Mouse (Mus musculus) CH12.LX (cell line): ENCODE measurements around the gene Plbd2. TPM values are rescaled to one million over a fixed set of nuclear protein-coding genes. Genes with fewer than 3 reads are reported as not detected.

ENCODE experiments used
- DNase-seq: peaks from one replicate; pipeline ENCODE4 v3.0.0-alpha.2; 2013; ENCODE audit errors: extremely low read depth
- H3K27ac ChIP-seq: 2 replicates; pipeline ENCODE4 v1.5.1; 2012; ENCODE audit warnings: low read depth, mild to moderate bottlenecking, control low read depth, moderate library complexity; ENCODE audit not compliant: insufficient read depth
- H3K27me3 ChIP-seq: replicated peaks from 2 replicates; pipeline ENCODE3; 2012; ENCODE audit warnings: inconsistent platforms
- H3K36me3 ChIP-seq, 2 experiments: replicated peaks in 1 of 2; 2 replicates each; pipeline versions ENCODE3 to v1.6.1; 2012; ENCODE audit warnings: inconsistent platforms in 1 of 2, low read length in 1 of 2, mild to moderate bottlenecking in 1 of 2, mixed read lengths in 1 of 2, moderate library complexity in 1 of 2; ENCODE audit not compliant: control insufficient read depth in 1 of 2, insufficient read depth in 1 of 2
- H3K4me1 ChIP-seq, 2 experiments: 2 replicates each; pipeline ENCODE4 v1.6.1; 2012; ENCODE audit warnings: inconsistent platforms in 1 of 2, moderate library complexity in 1 of 2; ENCODE audit not compliant: insufficient read depth in 2 of 2, control insufficient read depth in 1 of 2
- H3K4me2 ChIP-seq: 2 replicates; pipeline ENCODE4 v1.6.1; 2012; ENCODE audit warnings: low read depth, mild to moderate bottlenecking, control low read depth; ENCODE audit not compliant: poor library complexity, insufficient read depth, severe bottlenecking
- H3K4me3 ChIP-seq, 3 experiments: fragments of 150-350 bp in 1 of 3; sonication (generic) in 1 of 3; replicated peaks in 1 of 3; 2 replicates each; pipeline versions ENCODE3 to v1.5.1; 2011 to 2012; ENCODE audit warnings: low read depth in 2 of 3, low read length in 2 of 3, mild to moderate bottlenecking in 2 of 3, moderate library complexity in 2 of 3, control low read depth in 1 of 3, improper control_type of control experiment in 1 of 3, inconsistent platforms in 1 of 3, mixed read lengths in 1 of 3; ENCODE audit not compliant: poor library complexity in 1 of 3
- H3K79me2 ChIP-seq: replicated peaks from 2 replicates; pipeline ENCODE4 v1.6.1; 2012; ENCODE audit warnings: mild to moderate bottlenecking, moderate library complexity; ENCODE audit not compliant: control insufficient read depth, poor library complexity, insufficient read depth, severe bottlenecking; ENCODE audit errors: extremely low read depth
- H3K9ac ChIP-seq: 2 replicates; pipeline ENCODE4 v1.6.1; 2012; ENCODE audit warnings: low read depth, mild to moderate bottlenecking, control low read depth, moderate library complexity; ENCODE audit not compliant: insufficient read depth
- H3K9me3 ChIP-seq: replicated peaks from 2 replicates; pipeline ENCODE3; 2012; ENCODE audit warnings: low read length, inconsistent platforms, mixed read lengths
- BHLHE40 ChIP-seq: IDR thresholded peaks from 2 replicates; pipeline ENCODE4 v1.6.1; 2011; ENCODE audit warnings: mild to moderate bottlenecking, low read depth, low read length, improper control_type of control experiment
- CHD1 ChIP-seq: IDR thresholded peaks from 2 replicates; pipeline ENCODE4 v1.6.1; 2012; ENCODE audit warnings: low read depth, low read length, improper control_type of control experiment, inconsistent platforms
- ETS1 ChIP-seq: conservative IDR thresholded peaks from 2 replicates; pipeline ENCODE4 v1.6.1; 2012; ENCODE audit warnings: low read depth, mild to moderate bottlenecking, inconsistent platforms, low read length, improper control_type of control experiment, moderate library complexity
- HCFC1 ChIP-seq: IDR thresholded peaks from 2 replicates; pipeline ENCODE4 v1.6.1; 2012; ENCODE audit warnings: low read depth, mild to moderate bottlenecking, inconsistent platforms, low read length, improper control_type of control experiment
- JUN ChIP-seq: IDR thresholded peaks from 2 replicates; pipeline ENCODE4 v1.6.1; 2011; ENCODE audit warnings: low read depth, mild to moderate bottlenecking, low read length, improper control_type of control experiment, moderate library complexity; ENCODE audit not compliant: insufficient read depth
- JUND ChIP-seq: conservative IDR thresholded peaks from 2 replicates; pipeline ENCODE4 v1.6.1; 2011; ENCODE audit warnings: low read depth, low read length, improper control_type of control experiment
- MAFK ChIP-seq: IDR thresholded peaks from 2 replicates; pipeline ENCODE4 v1.6.1; 2011; ENCODE audit warnings: low read length, improper control_type of control experiment; ENCODE audit not compliant: insufficient replicate concordance
- MAZ ChIP-seq: IDR thresholded peaks from 2 replicates; pipeline ENCODE4 v1.6.1; 2012; ENCODE audit warnings: low read depth, mild to moderate bottlenecking, inconsistent platforms, low read length, improper control_type of control experiment, moderate library complexity
- MEF2A ChIP-seq: IDR thresholded peaks from 2 replicates; pipeline ENCODE4 v1.6.1; 2014; ENCODE audit warnings: low read depth, mild to moderate bottlenecking, inconsistent platforms, low read length, improper control_type of control experiment, borderline replicate concordance
- NELFE ChIP-seq: IDR thresholded peaks from 2 replicates; pipeline ENCODE4 v1.6.1; 2011; ENCODE audit warnings: low read depth, low read length, improper control_type of control experiment
- PAX5 ChIP-seq: IDR thresholded peaks from 2 replicates; pipeline ENCODE4 v1.6.1; 2012; ENCODE audit warnings: low read length, inconsistent platforms, mixed read lengths
- SMC3 ChIP-seq: IDR thresholded peaks from 2 replicates; pipeline ENCODE4 v1.6.1; 2011; ENCODE audit warnings: low read depth, low read length, improper control_type of control experiment
- USF1 ChIP-seq: IDR thresholded peaks from 2 replicates; pipeline ENCODE4 v1.6.1; 2014; ENCODE audit warnings: low read depth, mild to moderate bottlenecking, inconsistent platforms, low read length, improper control_type of control experiment
- USF2 ChIP-seq: conservative IDR thresholded peaks from 2 replicates; pipeline ENCODE4 v1.6.1; 2011; ENCODE audit warnings: low read depth, low read length, improper control_type of control experiment
- ZC3H11A ChIP-seq: IDR thresholded peaks from 2 replicates; pipeline ENCODE4 v1.6.1; 2012; ENCODE audit warnings: low read depth, mild to moderate bottlenecking, inconsistent platforms, low read length, improper control_type of control experiment
- ZKSCAN1 ChIP-seq: IDR thresholded peaks from 2 replicates; pipeline ENCODE4 v1.6.1; 2012; ENCODE audit warnings: low read depth, inconsistent platforms, low read length, improper control_type of control experiment, borderline replicate concordance
- ZNF384 ChIP-seq: IDR thresholded peaks from 2 replicates; pipeline ENCODE4 v1.6.1; 2012; ENCODE audit warnings: low read depth, low read length, improper control_type of control experiment, inconsistent platforms
- dilution Hi-C: fragments of 300-500 bp; cut with MboI; formaldehyde crosslinking; loops from 2 replicates; pipeline ENCODE4 v1.14.3; 2020; ENCODE audit warnings: low sequenced_read_pairs; ENCODE audit not compliant: extremely low pct_unique_long_range_greater_than_20kb, extremely low pct_ligation_motif_present
- in situ Hi-C: fragments of 300-500 bp; cut with MboI; formaldehyde crosslinking; loops from 3 replicates; pipeline ENCODE4 v1.14.3; 2019; ENCODE audit warnings: low sequenced_read_pairs, low pct_ligation_motif_present, low pct_unique_long_range_greater_than_20kb, mixed read lengths
- polyA plus RNA-seq: library from polyadenylated mRNA; unstranded; fragments of >175 nt; gene quantifications from 2 replicates; pipeline ENCODE4 v1.2.1, GENCODE M21; 2012; ENCODE audit warnings: low read depth; ENCODE audit not compliant: insufficient read length
- total RNA-seq, 2 experiments: library from RNA; depleted of rRNA; stranded (reverse); fragments of 300-350 nt in 1 of 2; fragments of >200 nt in 1 of 2; gene quantifications; 2 replicates each; pipeline ENCODE4 v1.2.3; 2012 to 2014

The Plbd2 gene
- total and polyA plus RNA-seq, 3 experiments, result 9.0 to 28.8 (median 21.3) TPM

DNA sequence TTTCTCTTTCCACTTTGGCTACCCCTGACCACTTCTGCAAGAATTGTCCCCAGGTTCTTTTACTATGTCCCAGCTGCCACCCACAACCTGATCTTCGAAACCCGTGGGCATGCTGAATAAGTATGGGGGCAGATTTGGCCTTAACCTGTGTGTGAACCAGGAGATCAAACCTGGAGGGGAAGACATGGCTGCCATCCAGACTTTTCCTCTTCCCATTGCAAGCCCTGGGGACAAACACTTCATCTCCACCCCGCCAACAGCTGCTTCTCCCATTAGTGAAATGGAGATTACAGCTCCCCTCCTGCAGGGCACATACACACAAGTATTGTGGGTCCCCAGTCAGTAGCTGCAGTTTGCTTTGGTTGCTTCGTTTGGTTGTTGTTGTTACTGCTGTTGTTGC lies 3.9 kb upstream of the Plbd2 start:
- Histone ChIP-seq H3K27ac (no peak overlapping the region), H3K4me2 (no peak overlapping the region), H3K9ac (no peak overlapping the region)
- DNase-seq, result no peak
- TF ChIP-seq BHLHE40, result no peak
- no peak for TF ChIP-seq CHD1
- TF ChIP-seq JUN, result no peak
- TF ChIP-seq MAFK, result no peak
- no peak for TF ChIP-seq ZKSCAN1
- TF ChIP-seq PAX5, result no peak
- no peak for TF ChIP-seq ZC3H11A
- TF ChIP-seq USF1, result no peak
- TF ChIP-seq ZNF384, result no peak
- no peak for TF ChIP-seq JUND
- TF ChIP-seq MAZ, result no peak
- TF ChIP-seq SMC3, result no peak
- TF ChIP-seq NELFE, result no peak
- TF ChIP-seq, all 38 proteins: peak for 0
- Histone ChIP-seq H3K9me3 (peaks cover 5% of the 10 kb centered on the region), H3K79me2 (0 out of 2 replicates have a peak, but pooled peaks cover 4% of the 10 kb centered on the region), H3K4me3 (no peak overlapping the region), H3K36me3 (no peaks in the 10 kb centered on the region), H3K27me3 (peaks cover 14% of the 10 kb centered on the region), H3K4me1 (peaks cover 9 to 41% of the 10 kb centered on the region in 2 experiments; a peak in 3 of 4 replicates)
- dilution Hi-C loops (no loop called here), in situ Hi-C loops (loop anchor here (25.0 kb wide), 1 partner anchor 205 kb away; the partner anchor contains the start of gene Dtx1)

GRCm38 (mm10) chr5:120506490-120506889 lies 3.1 kb upstream of the Plbd2 start:
- no peaks in the 10 kb centered on the region for H3K36me3 ChIP-seq
- no peak overlapping the region for H3K27ac ChIP-seq
- peaks cover 7% of the 10 kb centered on the region; the same call in 1 of the 2 replicates for H3K79me2 ChIP-seq
- in situ Hi-C loops (loop anchor here (25.0 kb wide), 1 partner anchor 206 kb away; the partner anchor contains the start of gene Dtx1), dilution Hi-C loops (no loop called here)
- H3K27me3 ChIP-seq, result peaks cover 14% of the 10 kb centered on the region
- H3K4me2 ChIP-seq, result no peak overlapping the region
- H3K4me1 ChIP-seq, result peaks cover 8 to 36% of the 10 kb centered on the region in 2 experiments; a peak in 3 of 4 replicates
- TF ChIP-seq MEF2A (no peak), ETS1 (no peak), HCFC1 (no peak), USF2 (no peak), JUN (no peak)
- no peak for DNase-seq
- no peak overlapping the region for H3K9ac ChIP-seq
- H3K4me3 ChIP-seq, result no peak overlapping the region
- H3K9me3 ChIP-seq, result peaks cover 5% of the 10 kb centered on the region
